Mouse (Mus musculus) liver, embryonic 14.5 days (tissue): ENCODE results near the gene Zfp74. TPM values are rescaled to one million over a fixed set of nuclear protein-coding genes. Genes with fewer than 3 reads are reported as not detected.

Experiments
- ATAC-seq: fragments of 200-750 bp; cut with Nextera tagmentation; 2 replicates; pipeline ENCODE4 v1.8.0; 2017; ENCODE audit warnings: moderate number of reproducible peaks, mild to moderate bottlenecking, moderate library complexity; ENCODE audit not compliant: insufficient read depth
- DNase-seq, 3 experiments: peaks; one replicate each; pipeline ENCODE4 v3.0.0-alpha.2; 2012 to 2013; ENCODE audit warnings: low read depth in 3 of 3, low spot score in 3 of 3
- H3K27ac ChIP-seq: fragments of 300-500 bp; sonication (generic); 2 replicates; pipeline ENCODE4 v1.5.1; 2014; ENCODE audit warnings: moderate library complexity, mild to moderate bottlenecking, control low read depth, inconsistent platforms
- H3K27me3 ChIP-seq: fragments of 300-500 bp; sonication (generic); 2 replicates; pipeline ENCODE4 v1.6.1; 2014; ENCODE audit warnings: mild to moderate bottlenecking, low read length, moderate library complexity; ENCODE audit not compliant: control insufficient read depth, insufficient read depth
- H3K36me3 ChIP-seq: fragments of 300-500 bp; sonication (generic); replicated peaks from 2 replicates; pipeline ENCODE4 v1.6.1; 2014; ENCODE audit warnings: low read depth; ENCODE audit not compliant: control insufficient read depth, insufficient read depth
- H3K4me1 ChIP-seq, 2 experiments: fragments of 200-500 bp in 1 of 2; fragments of 300-500 bp in 1 of 2; sonication (generic) in 1 of 2; replicated peaks; 2 replicates each; pipeline ENCODE4 v1.6.1; 2012 to 2014; ENCODE audit warnings: antibody characterized with exemption in 1 of 2, inconsistent platforms in 1 of 2, low read length in 1 of 2; ENCODE audit not compliant: control insufficient read depth in 2 of 2, insufficient read depth in 2 of 2
- H3K4me2 ChIP-seq: fragments of 300-500 bp; sonication (generic); 2 replicates; pipeline ENCODE4 v1.6.1; 2014; ENCODE audit warnings: low read depth, mild to moderate bottlenecking, control low read depth, moderate library complexity
- H3K4me3 ChIP-seq, 2 experiments: fragments of 200-500 bp in 1 of 2; fragments of 300-500 bp in 1 of 2; sonication (generic) in 1 of 2; 2 replicates each; pipeline ENCODE4 v1.5.1; 2012 to 2014; ENCODE audit warnings: low read depth in 2 of 2, low read length in 2 of 2, mild to moderate bottlenecking in 2 of 2, control low read depth in 1 of 2, inconsistent platforms in 1 of 2, moderate library complexity in 1 of 2; ENCODE audit not compliant: insufficient read depth in 1 of 2
- H3K9ac ChIP-seq: fragments of 300-500 bp; sonication (generic); replicated peaks from 2 replicates; pipeline ENCODE4 v1.6.1; 2014; ENCODE audit warnings: mild to moderate bottlenecking, control low read depth, moderate library complexity
- H3K9me3 ChIP-seq: fragments of 300-500 bp; sonication (generic); 2 replicates; pipeline ENCODE4 v1.6.1; 2016; ENCODE audit warnings: low read length, mixed read lengths; ENCODE audit not compliant: control insufficient read depth
- CTCF ChIP-seq: IDR thresholded peaks from 2 replicates; pipeline ENCODE4 v1.5.1; 2016; ENCODE audit warnings: antibody characterized with exemption, low read depth, control low read depth
- EP300 ChIP-seq: IDR thresholded peaks from 2 replicates; pipeline ENCODE4 v1.6.1; 2016; ENCODE audit warnings: antibody characterized with exemption, low read depth
- WGBS: fragments of 180-500 bp; shearing (Covaris S2); extraction: QIAGEN DNeasy Blood & Tissue Kit; methylation state at CpG from one replicate; pipeline ENCODE4 v1.1.7; 2014; ENCODE audit not compliant: insufficient replicate concordance; 5-methylcytosine and 5-hydroxymethylcytosine counted together
- polyA plus RNA-seq, 2 experiments: library from polyadenylated mRNA; depleted of rRNA in 1 of 2; stranded (reverse) in 1 of 2; unstranded in 1 of 2; fragments of >200 nt; fragmentation: Nextera tagmentation in 1 of 2; extraction: Ambion mirVana in 1 of 2; gene quantifications; 2 replicates each; pipeline versions ENCODE4 v1.2.1 to v1.2.3; 2012 to 2014

Zfp74 gene
- polyA plus RNA-seq, 2 experiments = 1.5 to 1.8 TPM

DNA sequence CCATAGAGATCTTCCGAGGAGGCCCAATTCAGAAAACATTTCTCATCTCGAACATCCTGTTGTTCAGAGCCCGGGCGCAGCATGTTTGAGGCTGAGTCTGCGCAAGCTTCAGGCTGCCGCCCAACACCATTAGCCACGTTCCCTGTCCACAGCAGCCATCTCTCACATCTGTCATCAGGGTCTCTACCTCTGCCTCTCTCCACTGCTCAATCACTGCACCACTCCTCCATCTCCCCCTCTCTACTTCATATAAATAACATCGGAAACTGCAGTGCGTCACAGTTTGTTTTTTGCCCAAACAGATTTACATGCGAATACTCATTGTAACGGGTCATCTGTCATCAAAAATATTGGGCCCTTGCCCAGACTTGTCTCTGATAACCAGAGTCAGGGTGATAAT, 12.9 kb downstream of the Zfp74 start:
- no peak overlapping the region for H3K4me3 ChIP-seq
- ATAC-seq (no peak), DNase-seq (no peak)
- WGBS = 83% methylated on average over 11 of the region's 11 CpGs
- TF ChIP-seq EP300 = no peak
- TF ChIP-seq CTCF = no peak
- H3K36me3 ChIP-seq = no peaks in the 10 kb centered on the region
- no peaks in the 10 kb centered on the region for H3K4me1 ChIP-seq
- H3K9ac ChIP-seq = no peak overlapping the region
- no peak overlapping the region for H3K27ac ChIP-seq
- H3K27me3 ChIP-seq = no peaks in the 10 kb centered on the region
- no peaks in the 10 kb centered on the region for H3K9me3 ChIP-seq
- no peak overlapping the region for H3K4me2 ChIP-seq

DNA sequence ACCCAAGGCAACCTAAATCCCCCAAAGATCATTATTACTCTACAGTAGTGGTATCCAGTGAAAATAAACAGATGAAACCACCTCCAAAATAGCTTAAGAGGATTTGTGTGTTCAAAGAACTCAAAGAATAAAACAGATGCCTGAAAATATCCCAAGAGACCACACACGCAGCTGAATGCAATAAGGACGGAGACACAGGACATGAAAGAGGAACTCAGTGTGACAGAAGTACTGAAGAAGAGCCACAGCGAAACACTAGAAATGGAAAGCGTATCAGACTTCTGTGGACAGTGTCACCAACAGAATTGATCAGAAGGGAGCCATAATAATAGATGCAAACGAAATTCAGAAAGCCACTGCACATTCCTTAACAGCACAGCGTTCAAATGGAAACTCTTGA, 15.0 kb downstream of the Zfp74 start:
- no peak for TF ChIP-seq CTCF
- no peak for TF ChIP-seq EP300
- H3K36me3 ChIP-seq = peaks cover 9% of the 10 kb centered on the region
- no peaks in the 10 kb centered on the region for H3K9me3 ChIP-seq
- H3K4me1 ChIP-seq = no peaks in the 10 kb centered on the region
- ATAC-seq = no peak
- H3K27me3 ChIP-seq = no peaks in the 10 kb centered on the region
- no peak overlapping the region for H3K9ac ChIP-seq
- no peak overlapping the region for H3K27ac ChIP-seq
- no peak overlapping the region for H3K4me2 ChIP-seq
- DNase-seq = no peak
- no peak overlapping the region for H3K4me3 ChIP-seq
- WGBS = 65% methylated on average over 6 of the region's 6 CpGs

DNA sequence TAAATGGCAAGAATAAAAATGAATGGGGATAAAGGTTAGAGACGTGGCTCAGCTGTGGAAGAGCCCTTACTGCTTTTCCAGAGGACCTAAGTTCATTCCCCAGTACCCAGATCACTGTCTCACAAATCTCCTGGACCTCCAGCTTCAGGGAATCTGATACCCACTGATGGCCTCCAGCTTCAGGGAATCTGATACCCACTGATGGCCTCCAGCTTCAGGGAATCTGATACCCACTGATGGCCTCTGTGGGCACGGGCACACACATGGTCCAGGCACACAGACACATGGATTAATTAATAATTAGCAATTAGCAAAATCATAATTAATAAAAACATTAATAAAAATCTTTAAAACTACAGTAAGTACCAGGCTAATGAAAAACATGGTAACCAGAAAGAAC, 31.1 kb downstream of the Zfp74 start:
- TF ChIP-seq CTCF (no peak), EP300 (no peak)
- H3K27ac ChIP-seq = no peak overlapping the region
- ATAC-seq (no peak), DNase-seq (no peak)
- no peak overlapping the region for H3K9ac ChIP-seq
- H3K27me3 ChIP-seq = no peaks in the 10 kb centered on the region
- no peak overlapping the region for H3K4me2 ChIP-seq
- 61% methylated on average over 2 of the region's 2 CpGs for WGBS
- no peaks in the 10 kb centered on the region for H3K36me3 ChIP-seq
- no peaks in the 10 kb centered on the region for H3K9me3 ChIP-seq
- H3K4me1 ChIP-seq = 0 out of 4 replicates have a peak, but pooled peaks cover 0 to 2% of the 10 kb centered on the region in 2 experiments
- H3K4me3 ChIP-seq = no peak overlapping the region

DNA sequence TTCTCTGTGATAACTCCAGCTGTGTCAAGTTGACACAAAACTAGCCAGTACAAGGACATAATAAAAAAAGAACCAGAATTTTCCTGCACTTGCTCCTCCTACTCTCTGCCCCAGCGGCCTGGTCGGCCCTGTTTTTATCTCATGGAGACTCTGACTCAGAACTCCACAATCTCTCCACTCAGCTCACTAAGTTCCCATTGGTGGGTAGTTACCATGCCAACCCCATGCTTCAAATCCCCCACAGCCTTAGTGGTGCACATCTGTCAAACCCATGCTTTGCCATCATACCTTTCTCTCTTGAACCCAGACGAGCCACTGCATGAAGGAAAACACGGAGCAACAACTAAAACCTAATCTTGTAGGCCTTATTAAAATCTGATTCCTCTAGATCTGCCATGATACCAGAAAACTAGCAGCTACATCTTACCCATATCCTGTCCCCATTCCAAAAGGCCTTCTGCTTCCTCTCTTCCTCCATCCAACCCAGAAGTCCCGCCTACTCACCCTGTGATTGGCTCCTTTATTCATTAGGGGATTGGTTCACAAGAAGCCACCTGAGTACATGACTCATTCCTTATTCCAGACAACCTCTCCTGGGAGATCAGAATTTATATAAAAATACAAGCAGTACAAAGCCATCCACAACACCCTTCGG, 32.3 kb downstream of the Zfp74 start:
- H3K27ac ChIP-seq = no peak overlapping the region
- no peaks in the 10 kb centered on the region for H3K9me3 ChIP-seq
- no peak for ATAC-seq
- 59% methylated on average over 6 of the region's 6 CpGs for WGBS
- DNase-seq = no peak
- H3K9ac ChIP-seq = no peak overlapping the region
- H3K36me3 ChIP-seq = no peaks in the 10 kb centered on the region
- no peak overlapping the region for H3K4me2 ChIP-seq
- H3K27me3 ChIP-seq = no peaks in the 10 kb centered on the region
- H3K4me3 ChIP-seq = no peak overlapping the region
- H3K4me1 ChIP-seq = 0 out of 4 replicates have a peak, but pooled peaks cover 0 to 2% of the 10 kb centered on the region in 2 experiments
- no peak for TF ChIP-seq CTCF
- TF ChIP-seq EP300 = no peak

DNA sequence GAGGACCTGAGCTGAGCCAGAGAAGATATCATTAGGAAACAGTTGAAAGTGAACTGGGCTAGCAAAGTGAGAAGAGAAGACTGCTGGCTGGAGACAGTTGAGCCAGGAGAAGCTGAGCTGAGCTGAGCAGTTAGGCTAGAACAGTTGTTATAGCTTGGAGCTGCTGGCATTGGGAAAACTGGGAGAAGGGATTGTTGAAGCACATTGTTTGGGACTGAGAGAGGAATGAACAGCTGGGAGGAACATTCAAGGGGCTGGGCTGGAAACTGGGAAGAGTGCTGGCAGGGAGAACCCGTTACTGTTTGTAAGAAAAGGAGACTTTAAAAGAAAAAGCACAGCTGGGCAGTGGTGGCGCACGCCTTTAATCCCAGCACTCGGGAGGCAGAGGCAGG, 35.8 kb downstream of the Zfp74 start:
- H3K27ac ChIP-seq = no peak overlapping the region
- no peak overlapping the region for H3K4me3 ChIP-seq
- no peak for ATAC-seq
- WGBS = 82% methylated on average over 4 of the region's 4 CpGs
- TF ChIP-seq EP300 (no peak), CTCF (no peak)
- no peak overlapping the region for H3K9ac ChIP-seq
- no peaks in the 10 kb centered on the region for H3K27me3 ChIP-seq
- no peaks in the 10 kb centered on the region for H3K9me3 ChIP-seq
- no peak for DNase-seq
- H3K36me3 ChIP-seq = no peaks in the 10 kb centered on the region
- H3K4me2 ChIP-seq = no peak overlapping the region
- 0 out of 4 replicates have a peak, but pooled peaks cover 0 to 2% of the 10 kb centered on the region in 2 experiments for H3K4me1 ChIP-seq
